Mouse (Mus musculus): ENCODE data around the gene Clybl. TPM values are rescaled to one million over a fixed set of nuclear protein-coding genes. Genes with fewer than 3 reads are reported as not detected.

Clybl gene
- total and polyA plus RNA-seq, 2 experiments = 15.3 to 23.4 TPM

GRCm38 (mm10) chr14:122255562-122256260 is 74.2 kb downstream of the Clybl start:
- Histone ChIP-seq H3K27me3 (ENCODE audit: control insufficient read depth, insufficient read depth, low read length) (no peaks in the 10 kb centered on the region), H3K9ac (ENCODE audit: low read depth, low read length) (no peak overlapping the region), H3K4me3 (ENCODE audit: insufficient read depth, low read depth, low read length) (no peak overlapping the region), H3K36me3 (ENCODE audit: control insufficient read depth, insufficient read depth, low read length) (no peaks in the 10 kb centered on the region), H3K79me2 (ENCODE audit: control insufficient read depth, insufficient read depth, low read length) (no peaks in the 10 kb centered on the region), H3K27ac (replicated peaks; ENCODE audit: insufficient read depth, low read depth, low read length) (no peak overlapping the region), H3K4me1 (ENCODE audit: control insufficient read depth, insufficient read depth, low read length) (no peaks in the 10 kb centered on the region)
- no peak for DNase-seq (ENCODE audit: extremely low read depth, low read depth, low spot score)
- TF ChIP-seq POLR2A (IDR thresholded peaks at IDR 0.05; ENCODE audit: extremely low read depth, insufficient read depth, low read length) (no peak), CTCF (IDR thresholded peaks at IDR 0.05; ENCODE audit: low read depth, low read length) (no peak)
- 49% methylated on average over 21 of the region's 21 CpGs for WGBS

DNA sequence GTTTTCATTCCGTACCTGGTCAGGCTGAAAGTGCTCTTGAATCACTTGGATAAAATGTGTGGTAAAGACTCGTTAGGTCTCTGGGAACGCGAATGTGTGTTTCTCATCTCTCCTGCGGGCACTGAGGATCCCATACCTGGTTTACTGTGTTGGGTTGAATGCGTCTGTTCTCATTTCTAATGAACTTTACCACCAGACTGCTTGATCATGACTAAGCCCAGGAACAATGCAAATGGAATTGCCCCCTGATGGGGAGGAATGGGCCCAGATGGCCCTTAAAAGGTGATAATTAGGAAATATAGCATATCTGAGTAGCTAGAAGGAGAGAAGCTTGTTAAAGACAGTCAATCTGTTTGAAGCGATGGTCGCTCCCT is 74.7 kb downstream of the Clybl start:
- WGBS = 63% methylated on average over 8 of the region's 8 CpGs

DNA sequence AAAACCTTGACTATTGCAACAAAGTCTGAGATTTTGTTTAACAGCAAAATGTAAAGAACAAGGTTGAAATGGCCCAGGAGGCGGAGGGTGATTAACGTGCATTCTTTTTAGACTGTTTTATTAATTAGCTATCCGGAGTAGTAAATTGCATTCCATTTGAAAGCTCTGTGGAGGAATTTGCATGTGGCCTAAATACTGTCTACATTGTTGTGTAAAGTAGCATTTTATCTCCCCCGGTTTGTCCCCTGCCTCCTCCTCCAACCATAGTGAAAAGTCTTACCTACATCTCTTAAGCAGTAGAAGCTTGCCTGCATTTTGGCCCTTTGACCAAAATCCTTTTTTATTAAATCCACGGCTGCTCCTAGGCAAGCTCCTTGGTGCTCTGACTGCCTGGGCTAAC is 76.8 kb downstream of the Clybl start:
- 90% methylated on average over 5 of the region's 5 CpGs for WGBS
- no peak overlapping the region for H3K9ac ChIP-seq (ENCODE audit: low read depth, low read length)
- no peaks in the 10 kb centered on the region for H3K4me1 ChIP-seq (ENCODE audit: control insufficient read depth, insufficient read depth, low read length)
- no peak overlapping the region for H3K27ac ChIP-seq (replicated peaks; ENCODE audit: insufficient read depth, low read depth, low read length)
- H3K79me2 ChIP-seq (ENCODE audit: control insufficient read depth, insufficient read depth, low read length) = no peaks in the 10 kb centered on the region
- no peak overlapping the region for H3K4me3 ChIP-seq (ENCODE audit: insufficient read depth, low read depth, low read length)
- no peaks in the 10 kb centered on the region for H3K27me3 ChIP-seq (ENCODE audit: control insufficient read depth, insufficient read depth, low read length)
- TF ChIP-seq POLR2A (IDR thresholded peaks at IDR 0.05; ENCODE audit: extremely low read depth, insufficient read depth, low read length) = no peak
- no peak for TF ChIP-seq CTCF (IDR thresholded peaks at IDR 0.05; ENCODE audit: low read depth, low read length)
- no peaks in the 10 kb centered on the region for H3K36me3 ChIP-seq (ENCODE audit: control insufficient read depth, insufficient read depth, low read length)
- no peak for DNase-seq (ENCODE audit: extremely low read depth, low read depth, low spot score)

More for the DNA sequence above, 74.7 kb downstream of the Clybl start:
- Histone ChIP-seq H3K27me3 (ENCODE audit: control insufficient read depth, insufficient read depth, low read length) (no peaks in the 10 kb centered on the region), H3K4me1 (ENCODE audit: control insufficient read depth, insufficient read depth, low read length) (no peaks in the 10 kb centered on the region), H3K9ac (ENCODE audit: low read depth, low read length) (no peak overlapping the region), H3K4me3 (ENCODE audit: insufficient read depth, low read depth, low read length) (no peak overlapping the region), H3K36me3 (ENCODE audit: control insufficient read depth, insufficient read depth, low read length) (no peaks in the 10 kb centered on the region), H3K79me2 (ENCODE audit: control insufficient read depth, insufficient read depth, low read length) (no peaks in the 10 kb centered on the region), H3K27ac (replicated peaks; ENCODE audit: insufficient read depth, low read depth, low read length) (no peak overlapping the region)
- TF ChIP-seq CTCF (IDR thresholded peaks at IDR 0.05; ENCODE audit: low read depth, low read length) (no peak), POLR2A (IDR thresholded peaks at IDR 0.05; ENCODE audit: extremely low read depth, insufficient read depth, low read length) (no peak)
- DNase-seq (ENCODE audit: extremely low read depth, low read depth, low spot score) = no peak

DNA sequence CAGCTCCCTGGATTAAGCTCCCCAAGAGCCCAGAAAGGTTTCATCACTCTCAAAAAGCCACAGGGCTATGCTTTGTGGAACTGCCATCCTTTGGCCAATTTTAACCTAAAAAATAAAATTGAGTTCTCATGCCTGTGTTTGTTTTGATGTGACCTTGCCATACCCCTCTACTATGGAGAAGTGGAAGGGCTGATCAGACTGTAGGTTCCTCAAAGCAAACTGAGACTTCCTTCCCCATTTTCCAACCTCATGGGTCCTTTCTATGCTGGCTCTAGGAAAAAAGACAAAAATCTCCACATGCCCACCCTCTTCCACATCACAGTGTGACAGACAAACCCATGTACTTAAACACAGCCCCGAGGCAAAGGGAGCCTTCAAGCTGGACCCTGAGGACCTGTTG is 79.7 kb downstream of the Clybl start:
- no peak overlapping the region for H3K27ac ChIP-seq (replicated peaks; ENCODE audit: insufficient read depth, low read depth, low read length)
- WGBS = 66% methylated on average over 1 of the region's 1 CpGs
- no peaks in the 10 kb centered on the region for H3K4me1 ChIP-seq (ENCODE audit: control insufficient read depth, insufficient read depth, low read length)
- TF ChIP-seq POLR2A (IDR thresholded peaks at IDR 0.05; ENCODE audit: extremely low read depth, insufficient read depth, low read length) (no peak), CTCF (IDR thresholded peaks at IDR 0.05; ENCODE audit: low read depth, low read length) (no peak)
- peak; percentile 24 for DNase-seq (ENCODE audit: extremely low read depth, low read depth, low spot score)
- no peak overlapping the region for H3K4me3 ChIP-seq (ENCODE audit: insufficient read depth, low read depth, low read length)
- H3K79me2 ChIP-seq (ENCODE audit: control insufficient read depth, insufficient read depth, low read length) = no peaks in the 10 kb centered on the region
- H3K27me3 ChIP-seq (ENCODE audit: control insufficient read depth, insufficient read depth, low read length) = no peaks in the 10 kb centered on the region
- no peaks in the 10 kb centered on the region for H3K36me3 ChIP-seq (ENCODE audit: control insufficient read depth, insufficient read depth, low read length)
- H3K9ac ChIP-seq (ENCODE audit: low read depth, low read length) = no peak overlapping the region

- no peaks in the 10 kb centered on the region for H3K36me3 ChIP-seq (ENCODE audit: control insufficient read depth, insufficient read depth, low read length)
- H3K9ac ChIP-seq (ENCODE audit: low read depth, low read length) = no peak overlapping the region
- no peak overlapping the region for H3K4me3 ChIP-seq (ENCODE audit: insufficient read depth, low read depth, low read length)
- no peak for DNase-seq (ENCODE audit: extremely low read depth, low read depth, low spot score)
- H3K27ac ChIP-seq (replicated peaks; ENCODE audit: insufficient read depth, low read depth, low read length) = no peak overlapping the region
- no peak for TF ChIP-seq CTCF (IDR thresholded peaks at IDR 0.05; ENCODE audit: low read depth, low read length)
- TF ChIP-seq POLR2A (IDR thresholded peaks at IDR 0.05; ENCODE audit: extremely low read depth, insufficient read depth, low read length) = no peak
- H3K79me2 ChIP-seq (ENCODE audit: control insufficient read depth, insufficient read depth, low read length) = no peaks in the 10 kb centered on the region
- 84% methylated on average over 16 of the region's 16 CpGs for WGBS
- H3K27me3 ChIP-seq (ENCODE audit: control insufficient read depth, insufficient read depth, low read length) = no peaks in the 10 kb centered on the region
- H3K4me1 ChIP-seq (ENCODE audit: control insufficient read depth, insufficient read depth, low read length) = no peaks in the 10 kb centered on the region
Measured at GRCm38 (mm10) chr14:122262851-122263659, 81.6 kb downstream of the Clybl start.

DNA sequence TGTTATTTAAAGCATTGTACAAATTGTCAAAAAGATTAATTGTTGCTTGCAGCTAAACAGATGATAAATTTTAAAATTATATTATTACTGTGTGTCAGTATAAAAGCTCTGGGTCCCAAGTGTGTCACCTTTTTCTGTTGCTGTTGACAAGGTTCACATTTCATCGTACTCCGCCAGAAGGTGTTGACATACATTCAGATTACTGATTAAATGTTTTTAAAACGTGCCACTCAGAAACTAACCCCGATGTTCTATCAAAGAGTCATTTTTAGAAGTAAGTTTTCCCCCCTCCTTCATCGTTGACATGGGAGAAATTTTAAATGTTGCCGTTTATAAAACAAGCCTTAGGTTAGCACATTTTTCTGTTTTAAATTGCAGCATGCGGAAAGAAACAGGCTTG is 83.7 kb downstream of the Clybl start:
- Histone ChIP-seq H3K27me3 (ENCODE audit: control insufficient read depth, insufficient read depth, low read length) (no peaks in the 10 kb centered on the region), H3K4me3 (ENCODE audit: insufficient read depth, low read depth, low read length) (no peak overlapping the region), H3K36me3 (ENCODE audit: control insufficient read depth, insufficient read depth, low read length) (no peaks in the 10 kb centered on the region), H3K79me2 (ENCODE audit: control insufficient read depth, insufficient read depth, low read length) (no peaks in the 10 kb centered on the region), H3K27ac (replicated peaks; ENCODE audit: insufficient read depth, low read depth, low read length) (no peak overlapping the region), H3K4me1 (ENCODE audit: control insufficient read depth, insufficient read depth, low read length) (no peaks in the 10 kb centered on the region), H3K9ac (ENCODE audit: low read depth, low read length) (no peak overlapping the region)
- DNase-seq (ENCODE audit: extremely low read depth, low read depth, low spot score) = no peak
- 68% methylated on average over 7 of the region's 7 CpGs for WGBS
- no peak for TF ChIP-seq POLR2A (IDR thresholded peaks at IDR 0.05; ENCODE audit: extremely low read depth, insufficient read depth, low read length)
- TF ChIP-seq CTCF (IDR thresholded peaks at IDR 0.05; ENCODE audit: low read depth, low read length) = no peak
